Mouse (Mus musculus): ENCODE results near the gene Kbtbd2. TPM values are rescaled to one million over a fixed set of nuclear protein-coding genes. Genes with fewer than 3 reads are reported as not detected.

Gene Kbtbd2
- polyA plus RNA-seq, 1 experiment from 2014 or later: 32.2 TPM

- DNase-seq (ENCODE audit: low spot score): no peak
- ATAC-seq (ENCODE audit: low FRiP score): no peak
- H3K36me3 ChIP-seq (replicated peaks; ENCODE audit: control insufficient read depth, insufficient read depth): peaks cover 41% of the 10 kb centered on the region
- 86% methylated on average over 4 of the region's 4 CpGs for WGBS
- H3K27me3 ChIP-seq (ENCODE audit: control insufficient read depth, insufficient read depth, low read length): no peaks in the 10 kb centered on the region
- no peak overlapping the region for H3K4me3 ChIP-seq (replicated peaks; ENCODE audit: low read length)
- no peaks in the 10 kb centered on the region for H3K9me3 ChIP-seq (ENCODE audit: control insufficient read depth, low read length)
- H3K4me1 ChIP-seq (replicated peaks; ENCODE audit: control insufficient read depth, insufficient read depth, low read length): no peaks in the 10 kb centered on the region
- no peak overlapping the region for H3K4me2 ChIP-seq (replicated peaks)
- H3K9ac ChIP-seq: no peak overlapping the region
- H3K27ac ChIP-seq: no peak overlapping the region
These were observed 31.9 kb downstream of the Kbtbd2 start for GRCm38 (mm10) chr6:56765696-56766095.

GRCm38 (mm10) chr6:56765265-56765664, 32.3 kb downstream of the Kbtbd2 start:
- ATAC-seq (ENCODE audit: low FRiP score) (no peak), DNase-seq (ENCODE audit: low spot score) (no peak)
- no peak overlapping the region for H3K27ac ChIP-seq
- H3K27me3 ChIP-seq (ENCODE audit: control insufficient read depth, insufficient read depth, low read length): no peaks in the 10 kb centered on the region
- peaks cover 46% of the 10 kb centered on the region for H3K36me3 ChIP-seq (replicated peaks; ENCODE audit: control insufficient read depth, insufficient read depth)
- H3K4me2 ChIP-seq (replicated peaks): no peak overlapping the region
- no peak overlapping the region for H3K9ac ChIP-seq
- no peaks in the 10 kb centered on the region for H3K4me1 ChIP-seq (replicated peaks; ENCODE audit: control insufficient read depth, insufficient read depth, low read length)
- no peaks in the 10 kb centered on the region for H3K9me3 ChIP-seq (ENCODE audit: control insufficient read depth, low read length)
- H3K4me3 ChIP-seq (replicated peaks; ENCODE audit: low read length): no peak overlapping the region
- 75% methylated on average over 3 of the region's 3 CpGs for WGBS

- H3K9me3 ChIP-seq (ENCODE audit: control insufficient read depth, low read length): no peaks in the 10 kb centered on the region
- peaks cover 87% of the 10 kb centered on the region for H3K36me3 ChIP-seq (replicated peaks; ENCODE audit: control insufficient read depth, insufficient read depth)
- H3K27ac ChIP-seq: no peak overlapping the region
- DNase-seq (ENCODE audit: low spot score): no peak
- 89% methylated on average over 1 of the region's 1 CpGs for WGBS
- no peaks in the 10 kb centered on the region for H3K4me1 ChIP-seq (replicated peaks; ENCODE audit: control insufficient read depth, insufficient read depth, low read length)
- H3K27me3 ChIP-seq (ENCODE audit: control insufficient read depth, insufficient read depth, low read length): no peaks in the 10 kb centered on the region
- H3K9ac ChIP-seq: no peak overlapping the region
- H3K4me3 ChIP-seq (replicated peaks; ENCODE audit: low read length): no peak overlapping the region
- no peak for ATAC-seq (ENCODE audit: low FRiP score)
- H3K4me2 ChIP-seq (replicated peaks): no peak overlapping the region
These were observed 38.3 kb downstream of the Kbtbd2 start for GRCm38 (mm10) chr6:56759324-56759723.

GRCm38 (mm10) chr6:56756117-56756516, 41.5 kb downstream of the Kbtbd2 start:
- Histone ChIP-seq H3K9ac (no peak overlapping the region), H3K4me1 (replicated peaks; ENCODE audit: control insufficient read depth, insufficient read depth, low read length) (no peaks in the 10 kb centered on the region), H3K4me3 (replicated peaks; ENCODE audit: low read length) (no peak overlapping the region), H3K9me3 (ENCODE audit: control insufficient read depth, low read length) (no peaks in the 10 kb centered on the region), H3K27me3 (ENCODE audit: control insufficient read depth, insufficient read depth, low read length) (no peaks in the 10 kb centered on the region), H3K27ac (no peak overlapping the region), H3K4me2 (replicated peaks) (no peak overlapping the region), H3K36me3 (replicated peaks; ENCODE audit: control insufficient read depth, insufficient read depth) (peaks cover 83% of the 10 kb centered on the region)
- ATAC-seq (ENCODE audit: low FRiP score): no peak
- no peak for DNase-seq (ENCODE audit: low spot score)
- WGBS: 92% methylated on average over 1 of the region's 1 CpGs

- Histone ChIP-seq H3K4me1 (replicated peaks; ENCODE audit: control insufficient read depth, insufficient read depth, low read length) (no peaks in the 10 kb centered on the region), H3K27ac (no peak overlapping the region), H3K4me2 (replicated peaks) (no peak overlapping the region), H3K36me3 (replicated peaks; ENCODE audit: control insufficient read depth, insufficient read depth) (peaks cover 64% of the 10 kb centered on the region), H3K4me3 (replicated peaks; ENCODE audit: low read length) (no peak overlapping the region), H3K9me3 (ENCODE audit: control insufficient read depth, low read length) (no peaks in the 10 kb centered on the region), H3K9ac (no peak overlapping the region), H3K27me3 (ENCODE audit: control insufficient read depth, insufficient read depth, low read length) (no peaks in the 10 kb centered on the region)
- WGBS: 90% methylated on average over 3 of the region's 3 CpGs
- ATAC-seq (ENCODE audit: low FRiP score) (no peak), DNase-seq (ENCODE audit: low spot score) (no peak)
These were observed 43.9 kb downstream of the Kbtbd2 start for GRCm38 (mm10) chr6:56753719-56754118.

- peak; percentile 68 for DNase-seq (ENCODE audit: low spot score)
- 59% methylated on average over 5 of the region's 5 CpGs for WGBS
- Histone ChIP-seq H3K9ac (no peak overlapping the region), H3K27ac (no peak overlapping the region), H3K36me3 (replicated peaks; ENCODE audit: control insufficient read depth, insufficient read depth) (peaks cover 39% of the 10 kb centered on the region), H3K4me1 (replicated peaks; ENCODE audit: control insufficient read depth, insufficient read depth, low read length) (0 out of 2 replicates have a peak, but pooled peaks cover 3% of the 10 kb centered on the region), H3K27me3 (ENCODE audit: control insufficient read depth, insufficient read depth, low read length) (no peaks in the 10 kb centered on the region), H3K4me2 (replicated peaks) (no peak overlapping the region), H3K9me3 (ENCODE audit: control insufficient read depth, low read length) (no peaks in the 10 kb centered on the region), H3K4me3 (replicated peaks; ENCODE audit: low read length) (no peak overlapping the region)
- peak; percentile 53; the same call in 1 of the 2 replicates for ATAC-seq (ENCODE audit: low FRiP score)
These were observed 51.6 kb downstream of the Kbtbd2 start for GRCm38 (mm10) chr6:56745950-56746543.

- no peak for ATAC-seq (ENCODE audit: low FRiP score)
- 68% methylated on average over 2 of the region's 2 CpGs for WGBS
- H3K36me3 ChIP-seq (replicated peaks; ENCODE audit: control insufficient read depth, insufficient read depth): peaks cover 91% of the 10 kb centered on the region
- H3K9me3 ChIP-seq (ENCODE audit: control insufficient read depth, low read length): no peaks in the 10 kb centered on the region
- no peak overlapping the region for H3K4me3 ChIP-seq (replicated peaks; ENCODE audit: low read length)
- no peak for DNase-seq (ENCODE audit: low spot score)
- H3K4me2 ChIP-seq (replicated peaks): no peak overlapping the region
- no peaks in the 10 kb centered on the region for H3K27me3 ChIP-seq (ENCODE audit: control insufficient read depth, insufficient read depth, low read length)
- no peaks in the 10 kb centered on the region for H3K4me1 ChIP-seq (replicated peaks; ENCODE audit: control insufficient read depth, insufficient read depth, low read length)
- H3K9ac ChIP-seq: no peak overlapping the region
- H3K27ac ChIP-seq: no peak overlapping the region
These were observed 65.1 kb downstream of the Kbtbd2 start for GRCm38 (mm10) chr6:56732545-56732944.

Other genes with a start within 250 kb of the Kbtbd2 start
- gene Pde1c, start 228.7 kb downstream of the Kbtbd2 start, polyA plus RNA-seq (2014; fragmentation: Nextera tagmentation; extraction: Ambion mirVana): 13.2 and 18.1 TPM in 2 replicates
- 80.4 and 93.8 TPM in 2 replicates for gene Lsm5, start 93.1 kb downstream of the Kbtbd2 start, polyA plus RNA-seq (2014; fragmentation: Nextera tagmentation; extraction: Ambion mirVana)
- gene Avl9, start 82.9 kb downstream of the Kbtbd2 start, polyA plus RNA-seq (2014; fragmentation: Nextera tagmentation; extraction: Ambion mirVana): 40.2 and 41.8 TPM in 2 replicates
- 42.2 and 42.6 TPM in 2 replicates for gene Fkbp9, start 34.2 kb upstream of the Kbtbd2 start, polyA plus RNA-seq (2014; fragmentation: Nextera tagmentation; extraction: Ambion mirVana)
- 174 and 180 TPM in 2 replicates for gene Nt5c3, start 126.1 kb upstream of the Kbtbd2 start, polyA plus RNA-seq (2014; fragmentation: Nextera tagmentation; extraction: Ambion mirVana)
- gene Vmn1r4, start 126.2 kb upstream of the Kbtbd2 start, polyA plus RNA-seq (2014; fragmentation: Nextera tagmentation; extraction: Ambion mirVana): 0.62 and 0.72 TPM in 2 replicates
- gene Vmn1r5, start 172.5 kb upstream of the Kbtbd2 start, polyA plus RNA-seq (2014; fragmentation: Nextera tagmentation; extraction: Ambion mirVana): not detected in 2 replicates
- gene Vmn1r6, start 199.4 kb upstream of the Kbtbd2 start, polyA plus RNA-seq (2014; fragmentation: Nextera tagmentation; extraction: Ambion mirVana): not detected in 2 replicates
- gene Vmn1r7, start 227.5 kb upstream of the Kbtbd2 start, polyA plus RNA-seq (2014; fragmentation: Nextera tagmentation; extraction: Ambion mirVana): not detected in 2 replicates
- not detected in 2 replicates for gene Vmn1r8, start 234.5 kb upstream of the Kbtbd2 start, polyA plus RNA-seq (2014; fragmentation: Nextera tagmentation; extraction: Ambion mirVana)